Mouse (Mus musculus) lung, adult 18-20 months (tissue): ENCODE measurements around the gene Gsx1.

ENCODE experiments used
- DNase-seq, 2 experiments: peaks; one replicate each; pipeline ENCODE4 v3.0.0; 2022; ENCODE audit warnings: mixed read lengths in 2 of 2

Gene Gsx1

GRCm38 (mm10) chr5:147188571-147188975 is at the start of gene Gsx1:
Gene Gsx1 (plus strand): TSS chr5:147188696.
- DNase-seq: peak; percentile 34 to 58

DNA sequence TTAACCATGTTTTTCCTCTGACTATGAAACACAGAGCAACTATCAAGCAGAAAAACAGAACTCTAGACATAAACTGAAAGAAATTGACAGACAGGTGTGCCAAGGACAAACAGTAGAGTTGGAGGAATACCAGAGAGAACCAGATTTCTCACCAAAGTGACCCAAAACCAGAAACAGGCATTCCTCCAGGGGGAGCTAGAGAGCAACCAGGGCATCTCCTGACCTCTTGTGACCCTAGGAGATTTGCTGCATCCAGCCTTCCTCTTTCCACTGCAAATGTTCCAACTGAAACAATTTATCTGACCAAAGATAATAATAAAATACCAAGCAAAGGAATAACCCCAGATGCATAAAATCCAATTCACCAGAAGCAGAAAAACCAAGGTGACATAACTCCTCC is 41.2 kb upstream of the Gsx1 start:
- DNase-seq: no peak

- DNase-seq: no peak
Measured at GRCm38 (mm10) chr5:147154806-147155371, 33.6 kb upstream of the Gsx1 start.

- DNase-seq: no peak
Measured at GRCm38 (mm10) chr5:147155449-147156133, 32.9 kb upstream of the Gsx1 start.

GRCm38 (mm10) chr5:147156376-147156775 is 32.1 kb upstream of the Gsx1 start:
- DNase-seq: no peak

DNA sequence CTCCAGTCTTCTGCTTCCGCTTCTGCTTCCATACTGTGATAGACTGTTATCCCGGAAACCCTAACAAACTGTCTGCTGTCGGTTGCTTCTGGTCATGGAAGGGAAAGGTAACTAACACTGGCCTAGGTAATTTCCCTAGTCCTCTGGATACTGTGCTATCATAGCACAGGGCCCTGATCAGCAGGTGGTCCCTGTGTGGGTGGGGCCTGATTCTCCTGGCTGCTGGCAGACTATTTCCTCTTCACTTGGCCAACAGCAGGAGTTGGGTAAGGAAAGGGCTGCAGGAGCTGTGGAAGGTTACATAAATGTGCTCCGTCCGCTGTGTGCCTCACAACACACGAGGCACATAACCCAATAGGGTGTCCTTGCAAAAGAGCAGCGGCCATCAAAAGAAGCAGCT is 31.1 kb upstream of the Gsx1 start:
- no peak for DNase-seq

GRCm38 (mm10) chr5:147159320-147159719 is 29.2 kb upstream of the Gsx1 start:
- no peak for DNase-seq

DNA sequence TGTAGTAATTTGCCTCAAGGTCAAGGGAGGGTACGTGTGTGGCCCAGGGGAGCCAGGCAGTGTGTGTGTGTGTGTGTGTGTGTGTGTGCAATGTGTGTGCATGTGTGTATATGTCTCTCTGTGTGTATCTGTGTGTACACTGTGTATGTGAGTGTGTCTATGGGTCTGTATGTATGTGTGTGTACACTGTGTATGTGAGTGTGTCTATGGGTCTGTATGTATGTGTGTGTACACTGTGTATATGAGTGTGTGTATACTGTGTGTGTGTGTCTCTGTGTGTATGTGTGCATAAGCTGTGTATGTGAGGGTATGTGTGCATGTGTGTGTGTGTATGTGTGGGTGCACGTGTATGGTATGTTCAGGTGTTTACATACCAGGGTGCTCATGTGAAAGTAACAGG is 28.7 kb upstream of the Gsx1 start:
- no peak for DNase-seq

GRCm38 (mm10) chr5:147165060-147165459 is 23.4 kb upstream of the Gsx1 start:
- DNase-seq: no peak

GRCm38 (mm10) chr5:147170088-147170487 is 18.4 kb upstream of the Gsx1 start:
- DNase-seq: no peak

GRCm38 (mm10) chr5:147174046-147174445 is 14.4 kb upstream of the Gsx1 start:
- no peak for DNase-seq

GRCm38 (mm10) chr5:147185174-147185915 is 3.2 kb upstream of the Gsx1 start:
- no peak for DNase-seq

GRCm38 (mm10) chr5:147186001-147186431 is 2.5 kb upstream of the Gsx1 start:
- peak; percentile 3 to 4 for DNase-seq

DNA sequence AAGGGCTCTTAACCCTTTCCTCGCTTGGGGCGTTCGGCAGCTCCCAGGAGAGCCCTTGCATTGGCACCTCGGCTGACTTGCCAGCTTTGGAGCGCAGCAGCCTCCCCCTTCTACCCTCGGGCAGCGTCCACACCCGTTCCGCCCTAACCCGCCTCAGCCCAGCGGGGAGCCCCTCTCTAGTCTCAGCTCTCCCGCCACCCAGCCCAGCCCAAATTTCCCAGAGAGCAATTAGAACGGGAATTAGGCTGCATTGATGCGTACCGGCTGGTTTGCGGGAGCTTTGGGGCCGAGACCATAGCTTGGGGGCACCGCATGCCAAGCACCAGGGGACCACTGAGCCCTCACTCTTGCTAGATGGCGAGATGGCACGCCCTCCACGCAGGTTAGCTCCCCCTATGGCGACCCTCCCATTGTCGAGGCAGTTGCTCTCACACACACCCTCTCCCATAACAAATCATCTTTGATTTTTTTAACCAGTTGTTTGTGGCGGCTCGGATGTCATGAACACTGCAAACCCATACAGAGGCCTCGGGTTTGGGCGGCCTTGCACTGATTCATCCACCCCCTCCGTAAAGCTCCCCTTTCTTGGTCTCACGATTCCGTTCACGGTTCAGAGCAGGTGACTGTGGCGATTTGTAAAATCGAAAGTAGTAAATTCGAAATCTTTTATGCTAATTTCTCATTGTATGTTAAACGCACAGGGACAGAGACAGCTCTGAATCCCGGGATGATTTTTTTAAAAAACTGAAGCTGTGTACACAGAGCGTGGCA is 1.5 kb upstream of the Gsx1 start:
- no peak for DNase-seq

DNA sequence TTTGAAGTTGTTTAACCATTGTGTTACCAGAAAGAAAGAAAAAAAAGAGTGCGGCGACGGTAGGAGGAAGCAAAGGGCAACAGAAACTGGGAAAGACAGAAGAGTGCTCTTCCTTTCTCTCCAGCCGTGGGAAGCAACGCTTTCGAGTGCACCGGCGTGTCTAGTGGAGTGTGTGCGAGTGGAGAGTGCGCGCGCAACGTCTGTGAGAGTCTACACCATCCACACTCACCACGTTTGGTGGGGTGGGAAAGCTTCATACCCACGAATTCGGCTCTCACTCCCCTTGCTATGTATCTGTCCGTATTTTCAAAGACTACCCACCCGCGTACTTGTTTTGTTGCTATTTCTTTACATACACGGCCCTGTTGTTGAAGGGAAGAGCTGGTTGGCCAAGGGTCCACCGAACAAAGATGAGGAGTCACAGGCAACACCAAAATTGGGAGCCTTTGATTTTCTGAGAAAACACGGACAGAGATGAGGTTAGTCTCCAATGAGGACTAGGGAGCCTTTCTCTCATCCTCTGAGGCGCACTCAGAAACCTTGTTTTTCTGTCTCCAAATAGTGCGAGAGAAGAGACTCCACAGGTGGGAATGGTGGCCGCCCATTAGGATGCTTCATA is 835 bp upstream of the Gsx1 start:
- no peak for DNase-seq

- no peak for DNase-seq
Measured at GRCm38 (mm10) chr5:147189156-147189555, 660 bp downstream of the Gsx1 start.

DNA sequence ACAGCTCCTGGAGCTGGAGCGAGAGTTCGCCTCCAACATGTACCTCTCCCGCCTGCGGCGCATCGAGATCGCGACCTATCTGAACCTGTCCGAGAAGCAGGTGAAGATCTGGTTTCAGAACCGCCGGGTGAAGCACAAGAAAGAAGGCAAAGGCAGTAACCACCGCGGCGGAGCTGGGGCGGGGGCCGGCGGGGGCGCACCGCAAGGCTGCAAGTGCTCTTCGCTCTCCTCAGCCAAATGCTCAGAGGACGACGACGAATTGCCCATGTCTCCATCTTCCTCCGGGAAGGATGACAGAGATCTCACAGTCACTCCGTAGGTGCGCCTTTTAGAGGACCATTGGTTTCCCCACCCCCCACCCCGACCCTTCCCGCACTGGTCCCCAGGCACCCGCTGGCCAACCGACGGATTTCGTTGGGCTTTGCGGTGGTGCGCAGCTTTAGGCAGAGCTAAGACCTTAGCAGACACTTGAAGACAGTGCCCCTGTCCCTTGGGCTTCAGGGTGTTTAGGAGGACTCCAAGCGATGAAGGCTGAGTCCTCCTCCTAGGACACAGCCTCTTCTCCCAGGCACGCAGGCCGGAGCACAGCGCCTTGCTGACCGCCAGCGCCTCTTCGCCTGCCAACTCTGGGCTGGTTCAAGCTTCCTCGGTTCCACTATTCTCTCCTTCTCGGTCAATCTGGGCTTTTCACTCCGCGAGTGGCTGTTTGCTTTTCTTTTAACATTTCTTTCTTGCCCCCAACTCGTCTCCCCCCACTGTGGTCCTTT is 1.5 kb downstream of the Gsx1 start:
- no peak for DNase-seq

GRCm38 (mm10) chr5:147190885-147191284 is 2.4 kb downstream of the Gsx1 start:
- no peak for DNase-seq

DNA sequence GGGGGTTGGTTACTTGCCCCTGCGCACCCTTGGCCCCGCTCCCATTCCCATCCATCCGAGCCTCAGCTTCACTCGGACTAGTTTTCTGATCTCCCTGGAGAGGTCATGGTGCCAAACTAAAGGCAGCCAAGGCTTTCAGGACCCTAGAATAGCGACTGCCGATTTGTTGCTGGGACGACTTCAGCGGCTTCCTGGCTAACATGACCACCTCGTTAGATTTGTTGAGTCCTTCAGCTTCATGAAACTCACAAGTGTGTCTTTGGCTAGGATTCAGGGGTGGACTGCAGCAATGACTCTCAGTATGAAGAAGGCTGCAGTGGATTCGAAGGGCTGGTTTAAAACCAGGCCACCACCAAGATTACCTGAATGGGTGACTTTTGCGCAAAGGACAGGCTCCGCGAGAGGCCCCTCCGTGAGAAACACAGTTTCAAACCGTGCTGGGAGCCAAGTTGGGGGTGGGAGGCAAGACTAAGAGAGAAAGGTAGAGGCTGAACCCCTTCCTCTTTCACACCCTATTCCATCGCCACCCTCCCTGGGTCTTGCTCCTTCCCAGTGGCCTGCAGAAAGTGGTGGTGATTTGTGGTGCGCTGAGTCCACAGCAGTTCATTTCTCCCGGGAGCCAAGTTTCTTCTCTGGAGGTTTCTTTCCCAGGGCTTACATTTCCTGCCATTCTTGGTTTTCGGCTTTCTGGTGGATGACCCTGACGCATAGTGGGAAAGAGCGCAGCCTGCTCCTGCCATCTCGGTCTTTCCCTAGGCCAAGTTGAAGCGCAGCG is 3.5 kb downstream of the Gsx1 start:
- DNase-seq: no peak

DNA sequence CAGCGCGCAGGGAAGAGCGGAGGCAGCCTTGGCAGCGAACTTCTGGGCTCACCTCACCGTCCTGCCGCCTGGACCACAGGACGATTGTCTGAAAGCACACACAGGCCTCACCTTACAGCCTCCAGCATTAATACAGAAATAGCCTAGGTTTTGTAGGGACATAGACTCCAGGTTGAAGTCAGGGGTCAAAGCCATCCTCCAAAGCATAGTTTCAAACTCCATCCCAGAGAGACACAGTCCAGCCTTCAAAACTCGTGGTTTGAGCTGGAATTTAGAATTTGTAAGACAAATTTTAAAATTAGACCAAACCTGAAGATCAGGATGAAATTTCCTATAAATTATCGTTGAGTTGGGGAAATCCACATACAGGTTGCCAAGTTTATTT is 4.1 kb downstream of the Gsx1 start:
- no peak for DNase-seq

- no peak for DNase-seq
Measured at GRCm38 (mm10) chr5:147204905-147205304, 16.4 kb downstream of the Gsx1 start.
